Mouse (Mus musculus): ENCODE data around the gene Rps29. TPM values are rescaled to one million over a fixed set of nuclear protein-coding genes. Genes with fewer than 3 reads are reported as not detected.

The Rps29 gene
- polyA plus RNA-seq, 2 experiments, result 1,849 to 2,273 TPM

- H3K27me3 ChIP-seq (ENCODE audit: control insufficient read depth, insufficient read depth, low read length), result no peaks in the 10 kb centered on the region
- H3K4me3 ChIP-seq (replicated peaks; ENCODE audit: low read length), result no peak overlapping the region
- H3K36me3 ChIP-seq (ENCODE audit: control insufficient read depth, insufficient read depth, low read length), result peaks cover 44% of the 10 kb centered on the region
- TF ChIP-seq POLR2A (IDR thresholded peaks at IDR 0.05; ENCODE audit: borderline replicate concordance, extremely low read depth, insufficient read depth, insufficient read length), result no peak
- no peaks in the 10 kb centered on the region for H3K9me3 ChIP-seq (ENCODE audit: control insufficient read depth, low read length)
- no peak overlapping the region for H3K27ac ChIP-seq (replicated peaks; ENCODE audit: low read depth, low read length)
- H3K9ac ChIP-seq (ENCODE audit: low read depth, low read length, severe bottlenecking), result no peak overlapping the region
- H3K4me1 ChIP-seq (ENCODE audit: control insufficient read depth, insufficient read depth, low read length), result peaks cover 10% of the 10 kb centered on the region
- 93% methylated on average over 5 of the region's 5 CpGs for WGBS
- no peak for ATAC-seq (ENCODE audit: low FRiP score, low read depth)
- no peak for DNase-seq (ENCODE audit: low spot score)
- H3K4me2 ChIP-seq (replicated peaks; ENCODE audit: low read depth, low read length, severe bottlenecking), result no peak overlapping the region
Observed at GRCm38 (mm10) chr12:69191396-69191795, 32.4 kb upstream of the Rps29 start.

GRCm38 (mm10) chr12:69190522-69190921, 31.5 kb upstream of the Rps29 start:
- H3K9me3 ChIP-seq (ENCODE audit: control insufficient read depth, low read length), result no peaks in the 10 kb centered on the region
- H3K36me3 ChIP-seq (ENCODE audit: control insufficient read depth, insufficient read depth, low read length), result peaks cover 47% of the 10 kb centered on the region
- 88% methylated on average over 1 of the region's 1 CpGs for WGBS
- H3K27ac ChIP-seq (replicated peaks; ENCODE audit: low read depth, low read length), result no peak overlapping the region
- no peak for TF ChIP-seq POLR2A (IDR thresholded peaks at IDR 0.05; ENCODE audit: borderline replicate concordance, extremely low read depth, insufficient read depth, insufficient read length)
- ATAC-seq (ENCODE audit: low FRiP score, low read depth), result no peak
- H3K27me3 ChIP-seq (ENCODE audit: control insufficient read depth, insufficient read depth, low read length), result no peaks in the 10 kb centered on the region
- H3K4me1 ChIP-seq (ENCODE audit: control insufficient read depth, insufficient read depth, low read length), result peaks cover 6% of the 10 kb centered on the region
- no peak overlapping the region for H3K4me3 ChIP-seq (replicated peaks; ENCODE audit: low read length)
- no peak overlapping the region for H3K4me2 ChIP-seq (replicated peaks; ENCODE audit: low read depth, low read length, severe bottlenecking)
- DNase-seq (ENCODE audit: low spot score), result no peak
- H3K9ac ChIP-seq (ENCODE audit: low read depth, low read length, severe bottlenecking), result no peak overlapping the region

DNA sequence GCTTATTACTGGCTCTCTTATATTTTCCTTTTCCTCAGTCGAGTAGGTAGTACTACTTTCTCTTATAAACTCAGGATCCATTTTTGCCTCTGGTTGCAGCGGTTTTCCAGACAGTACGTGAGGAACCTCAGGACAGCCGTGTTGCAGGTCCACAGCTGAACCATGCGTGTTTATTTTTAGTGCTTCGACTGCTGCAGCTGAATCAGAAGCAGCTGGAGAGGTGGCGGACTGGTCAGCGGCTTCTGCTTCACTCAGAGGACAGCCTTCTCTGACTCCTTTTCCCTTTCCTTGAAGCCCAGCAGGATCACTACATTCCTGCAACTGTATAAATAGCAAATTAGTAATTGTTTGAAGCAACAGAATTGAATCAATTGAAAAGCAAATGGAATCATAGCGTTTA, 31.1 kb upstream of the Rps29 start:
- H3K36me3 ChIP-seq (ENCODE audit: control insufficient read depth, insufficient read depth, low read length), result peaks cover 48% of the 10 kb centered on the region
- no peak overlapping the region for H3K27ac ChIP-seq (replicated peaks; ENCODE audit: low read depth, low read length)
- WGBS, result 89% methylated on average over 9 of the region's 9 CpGs
- no peak for TF ChIP-seq POLR2A (IDR thresholded peaks at IDR 0.05; ENCODE audit: borderline replicate concordance, extremely low read depth, insufficient read depth, insufficient read length)
- H3K27me3 ChIP-seq (ENCODE audit: control insufficient read depth, insufficient read depth, low read length), result no peaks in the 10 kb centered on the region
- no peak overlapping the region for H3K4me2 ChIP-seq (replicated peaks; ENCODE audit: low read depth, low read length, severe bottlenecking)
- no peak overlapping the region for H3K9ac ChIP-seq (ENCODE audit: low read depth, low read length, severe bottlenecking)
- no peaks in the 10 kb centered on the region for H3K9me3 ChIP-seq (ENCODE audit: control insufficient read depth, low read length)
- no peak for DNase-seq (ENCODE audit: low spot score)
- no peak for ATAC-seq (ENCODE audit: low FRiP score, low read depth)
- H3K4me1 ChIP-seq (ENCODE audit: control insufficient read depth, insufficient read depth, low read length), result peaks cover 10% of the 10 kb centered on the region
- H3K4me3 ChIP-seq (replicated peaks; ENCODE audit: low read length), result no peak overlapping the region

DNA sequence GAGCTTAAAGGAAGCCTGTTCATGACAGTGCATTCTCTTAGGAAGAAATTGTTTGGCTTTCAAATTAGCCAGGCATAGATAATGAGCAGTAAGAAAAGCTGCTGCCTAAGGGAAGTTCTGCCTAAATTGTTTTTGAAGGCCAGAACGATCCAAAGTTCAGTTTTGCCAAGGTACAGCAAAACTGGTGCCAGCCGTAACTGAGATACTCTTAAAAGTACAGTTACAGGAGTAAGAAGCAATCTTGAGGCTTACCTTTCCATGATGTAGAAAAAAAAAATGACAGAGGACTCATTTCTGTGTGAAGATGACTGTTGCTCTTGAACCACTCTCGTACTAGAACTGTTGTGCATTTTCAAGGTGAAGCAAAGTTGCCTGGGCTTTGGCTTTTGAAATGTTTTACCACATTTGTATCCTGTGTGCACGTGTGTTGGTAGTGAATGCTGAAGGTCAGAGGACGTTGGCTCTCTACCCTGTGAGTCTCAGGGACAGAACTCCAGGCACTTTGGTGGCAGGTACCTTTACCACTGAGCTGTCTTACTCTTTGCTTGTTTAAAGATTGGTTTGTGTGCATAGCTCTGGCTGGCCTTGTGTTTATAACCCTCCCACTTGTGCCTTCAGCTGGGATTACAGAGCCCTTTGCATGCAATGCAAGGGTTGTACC, 28.0 kb upstream of the Rps29 start:
- no peak overlapping the region for H3K4me3 ChIP-seq (replicated peaks; ENCODE audit: low read length)
- DNase-seq (ENCODE audit: low spot score), result no peak
- H3K9me3 ChIP-seq (ENCODE audit: control insufficient read depth, low read length), result no peaks in the 10 kb centered on the region
- H3K27ac ChIP-seq (replicated peaks; ENCODE audit: low read depth, low read length), result no peak overlapping the region
- peaks cover 13% of the 10 kb centered on the region for H3K4me1 ChIP-seq (ENCODE audit: control insufficient read depth, insufficient read depth, low read length)
- 70% methylated on average over 5 of the region's 5 CpGs for WGBS
- H3K27me3 ChIP-seq (ENCODE audit: control insufficient read depth, insufficient read depth, low read length), result no peaks in the 10 kb centered on the region
- no peak for ATAC-seq (ENCODE audit: low FRiP score, low read depth)
- no peak overlapping the region for H3K4me2 ChIP-seq (replicated peaks; ENCODE audit: low read depth, low read length, severe bottlenecking)
- no peak for TF ChIP-seq POLR2A (IDR thresholded peaks at IDR 0.05; ENCODE audit: borderline replicate concordance, extremely low read depth, insufficient read depth, insufficient read length)
- peaks cover 51% of the 10 kb centered on the region for H3K36me3 ChIP-seq (ENCODE audit: control insufficient read depth, insufficient read depth, low read length)
- no peak overlapping the region for H3K9ac ChIP-seq (ENCODE audit: low read depth, low read length, severe bottlenecking)

GRCm38 (mm10) chr12:69185371-69185770, 26.4 kb upstream of the Rps29 start:
- no peaks in the 10 kb centered on the region for H3K27me3 ChIP-seq (ENCODE audit: control insufficient read depth, insufficient read depth, low read length)
- H3K4me1 ChIP-seq (ENCODE audit: control insufficient read depth, insufficient read depth, low read length), result peaks cover 13% of the 10 kb centered on the region
- no peaks in the 10 kb centered on the region for H3K9me3 ChIP-seq (ENCODE audit: control insufficient read depth, low read length)
- no peak overlapping the region for H3K27ac ChIP-seq (replicated peaks; ENCODE audit: low read depth, low read length)
- H3K36me3 ChIP-seq (ENCODE audit: control insufficient read depth, insufficient read depth, low read length), result peaks cover 49% of the 10 kb centered on the region
- H3K9ac ChIP-seq (ENCODE audit: low read depth, low read length, severe bottlenecking), result peak overlapping the region; percentile 90
- no peak for ATAC-seq (ENCODE audit: low FRiP score, low read depth)
- WGBS, result 80% methylated on average over 7 of the region's 7 CpGs
- peak overlapping the region; percentile 89 for H3K4me2 ChIP-seq (replicated peaks; ENCODE audit: low read depth, low read length, severe bottlenecking)
- no peak for DNase-seq (ENCODE audit: low spot score)
- no peak for TF ChIP-seq POLR2A (IDR thresholded peaks at IDR 0.05; ENCODE audit: borderline replicate concordance, extremely low read depth, insufficient read depth, insufficient read length)
- H3K4me3 ChIP-seq (replicated peaks; ENCODE audit: low read length), result peak overlapping the region; percentile 65

Measured in limb, embryonic 14.5 days (tissue).